Mouse (Mus musculus) subcutaneous adipose tissue, adult 2 months (tissue): Measurements from ENCODE around the gene Mup12. TPM values are rescaled to one million over a fixed set of nuclear protein-coding genes. Genes with fewer than 3 reads are reported as not detected.

Experiments
- polyA plus RNA-seq: library from polyadenylated mRNA; depleted of rRNA; stranded (reverse); fragments of >200 nt; gene quantifications from 2 replicates; pipeline ENCODE4 v1.2.3, GENCODE M21; 2012; ENCODE audit warnings: low replicate concordance; rRNA removed

The Mup12 gene
- not detected in 2 replicates for polyA plus RNA-seq

DNA sequence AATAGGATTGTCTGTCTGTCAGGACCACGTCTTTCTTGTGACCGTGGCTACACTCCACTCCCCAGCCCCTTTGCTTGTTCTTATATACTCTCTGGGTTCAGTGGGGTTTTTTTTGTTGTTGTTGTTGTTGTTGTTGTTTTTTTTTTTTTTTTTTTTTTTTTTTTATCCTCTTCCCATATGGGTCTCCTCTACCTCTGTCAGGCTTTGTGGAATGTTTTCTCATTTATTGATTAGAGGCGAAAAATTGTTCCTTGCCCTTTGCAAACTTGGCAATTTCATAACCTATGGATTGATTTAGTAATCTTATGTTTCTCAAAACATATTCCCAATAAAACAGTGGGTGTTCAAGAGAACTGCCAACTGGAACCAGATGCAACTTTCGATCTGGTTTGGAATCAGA is at the start of gene Mup12:
Gene Mup12 (minus strand): TSS at position 101 of the 400 bp plus-strand sequence.

Other genes starting within 250 kb of the Mup12 start
- gene Mup1, start 239.4 kb downstream of the Mup12 start, polyA plus RNA-seq: 0.17 TPM in 1 of 2 replicates, not detected in the other
- 0.36 and 0.85 TPM in 2 replicates for gene Mup10, start 159.1 kb downstream of the Mup12 start, polyA plus RNA-seq
- not detected in 2 replicates for gene Mup11, start 78.9 kb downstream of the Mup12 start, polyA plus RNA-seq
- 1.5 and 5.2 TPM in 2 replicates for gene Mup22, start 80.1 kb upstream of the Mup12 start, polyA plus RNA-seq